Mouse (Mus musculus) granulocyte monocyte progenitor cell, adult 5-6 weeks (primary cell): Measurements from ENCODE around the gene Fhl1. TPM values are rescaled to one million over a fixed set of nuclear protein-coding genes. Genes with fewer than 3 reads are reported as not detected.

ENCODE experiments used
- ATAC-seq: replicated peaks from 2 replicates; pipeline ENCODE4 v1.8.0; 2016; ENCODE audit warnings: mild to moderate bottlenecking, moderate TSS enrichment, inconsistent platforms; ENCODE audit not compliant: poor library complexity, severe bottlenecking
- total RNA-seq, 2 experiments: library from RNA; stranded (forward) in 1 of 2; stranded (reverse) in 1 of 2; fragments of 200-712, 200-1000 nt in 1 of 2; fragments of >200 nt in 1 of 2; fragmentation: Nextera tagmentation in 1 of 2; gene quantifications; 2 replicates each; pipeline ENCODE4 v1.2.3; 2014 to 2017

The Fhl1 gene
- total RNA-seq (2014; fragmentation: Nextera tagmentation) (not detected in 2 replicates), total RNA-seq (2017) (not detected in 2 replicates)

DNA sequence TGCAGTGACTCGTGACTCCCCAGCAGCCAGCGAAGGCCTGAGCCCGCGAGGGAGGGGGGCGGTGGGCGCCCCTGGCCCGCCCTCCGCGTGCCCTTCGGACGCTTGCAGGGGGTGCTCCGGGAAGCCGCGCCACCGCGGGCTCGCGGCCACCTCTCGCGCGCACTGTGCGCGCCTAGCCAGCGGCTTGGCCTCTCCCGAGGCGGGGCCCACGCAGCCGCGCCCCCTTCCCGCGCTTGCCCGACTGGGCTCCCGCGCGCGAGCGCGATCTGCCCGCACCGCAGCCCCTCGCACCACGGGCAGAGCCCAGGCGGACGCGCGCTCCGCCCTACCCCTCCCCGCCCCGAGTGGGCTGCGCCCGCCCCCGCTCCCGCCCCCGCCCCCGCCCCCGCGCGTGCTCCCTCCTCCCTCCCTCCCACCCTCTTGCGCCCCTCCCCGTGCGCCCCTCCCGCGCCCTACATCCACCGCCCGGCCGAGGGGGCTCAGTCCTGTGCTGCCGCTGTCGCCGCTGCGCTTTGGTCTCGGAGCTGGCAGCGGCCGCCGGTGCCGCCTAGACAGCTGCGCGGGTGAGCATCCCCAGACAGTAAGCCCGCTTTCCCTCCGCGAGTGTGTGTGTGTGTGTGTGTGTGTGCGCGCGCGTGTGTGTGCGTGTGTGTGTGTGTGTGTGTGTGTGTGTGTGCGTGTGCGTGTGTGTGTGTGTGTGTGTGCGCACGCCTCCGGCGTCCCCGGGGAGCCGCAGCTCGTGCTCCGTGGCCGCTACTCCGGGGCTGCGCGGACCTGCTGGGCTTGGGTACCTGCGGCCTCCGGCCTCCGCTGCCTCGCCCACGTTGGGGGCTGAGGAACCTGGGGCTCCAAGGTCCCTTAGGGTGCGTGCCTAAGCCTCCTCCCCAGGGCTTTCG, at the start of gene Fhl1:
Gene Fhl1 (plus strand): TSS at position 482 of the 896 bp plus-strand sequence.
- peak; percentile 83 for ATAC-seq

DNA sequence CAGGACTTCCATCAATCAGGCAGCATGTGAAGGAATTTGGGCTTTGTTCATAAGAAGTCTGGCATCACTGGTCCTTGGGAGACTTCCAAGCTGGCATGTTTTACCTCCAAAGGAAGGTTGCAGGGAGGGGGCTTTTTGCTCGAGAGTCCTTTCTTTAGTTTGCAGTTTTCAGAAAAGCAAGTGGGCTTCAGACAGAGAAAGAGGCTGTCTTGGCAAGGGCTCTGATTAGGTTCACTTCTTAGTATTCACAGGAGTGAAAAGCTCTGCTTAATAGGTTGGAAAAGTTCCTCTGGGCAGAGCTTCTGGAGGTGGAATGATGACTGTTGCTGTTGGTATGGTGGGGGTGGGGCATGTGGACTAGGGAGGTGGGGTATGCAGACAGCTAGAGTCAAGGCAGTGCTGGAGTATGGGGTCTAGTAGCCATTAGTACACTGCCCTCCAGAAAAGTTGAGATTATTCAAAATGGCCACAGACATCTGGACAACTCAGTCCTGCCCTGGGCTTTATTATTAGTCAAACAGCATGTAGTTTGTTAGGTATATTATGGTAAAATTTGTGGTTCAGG, 49.3 kb upstream of the Fhl1 start:
- ATAC-seq: no peak

DNA sequence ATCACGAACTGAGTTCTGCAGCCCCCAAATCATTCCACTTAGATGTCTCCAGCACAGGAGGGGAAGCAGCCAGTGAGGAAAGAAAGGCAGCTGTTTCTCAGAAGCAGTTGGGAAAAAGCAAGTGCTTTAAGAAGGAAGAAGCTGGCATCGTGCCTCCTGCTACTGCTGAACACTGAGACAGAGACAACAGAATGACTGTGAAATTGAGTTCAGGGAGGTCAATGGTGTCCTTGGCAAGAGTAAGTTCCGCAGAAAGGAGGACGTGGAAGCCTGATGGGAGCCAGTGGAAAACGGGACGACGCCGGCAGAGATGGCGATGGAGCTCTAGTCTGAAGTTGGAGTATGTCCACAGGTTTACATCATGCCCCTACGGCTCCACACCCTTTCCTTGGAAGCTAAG, 48.1 kb upstream of the Fhl1 start:
- ATAC-seq: no peak

DNA sequence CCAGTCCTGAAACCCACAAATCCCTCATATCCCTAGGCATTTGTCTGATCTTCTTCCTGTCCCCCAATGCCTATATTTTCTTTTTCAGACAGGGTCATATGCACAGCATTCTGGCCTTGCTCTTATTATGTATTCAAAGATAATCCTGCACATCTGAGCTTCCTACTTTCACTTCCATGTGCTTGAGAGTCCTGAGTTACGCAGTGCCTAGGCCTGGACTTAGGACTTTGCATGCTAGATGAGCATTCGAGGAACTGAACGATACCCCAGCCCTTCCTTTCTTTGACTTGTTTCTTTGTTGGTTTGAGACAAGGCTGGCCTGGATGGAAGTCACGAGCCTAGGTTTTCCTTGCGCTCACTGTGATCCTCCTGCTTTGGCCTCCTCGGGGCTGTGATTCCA, 39.0 kb upstream of the Fhl1 start:
- peak; percentile 73 for ATAC-seq

DNA sequence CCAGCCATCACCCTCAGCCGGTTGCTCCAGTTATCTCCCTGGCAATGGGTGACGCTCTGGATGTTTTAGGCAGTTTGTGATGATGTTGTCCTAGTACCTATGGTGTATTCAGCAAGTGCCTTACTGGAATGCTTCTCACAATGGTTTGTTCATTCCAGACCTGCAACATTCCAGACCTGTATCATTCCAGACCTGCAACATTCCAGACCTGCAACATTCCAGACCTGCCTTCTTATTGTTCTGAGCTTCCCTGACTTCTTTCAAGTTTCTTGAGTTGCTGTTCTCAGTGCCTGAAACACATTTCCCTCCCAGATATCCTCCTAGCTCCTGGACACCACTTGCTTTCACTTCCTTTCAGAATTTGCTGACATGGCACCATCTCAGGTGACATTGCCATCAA, 37.0 kb upstream of the Fhl1 start:
- ATAC-seq: no peak

DNA sequence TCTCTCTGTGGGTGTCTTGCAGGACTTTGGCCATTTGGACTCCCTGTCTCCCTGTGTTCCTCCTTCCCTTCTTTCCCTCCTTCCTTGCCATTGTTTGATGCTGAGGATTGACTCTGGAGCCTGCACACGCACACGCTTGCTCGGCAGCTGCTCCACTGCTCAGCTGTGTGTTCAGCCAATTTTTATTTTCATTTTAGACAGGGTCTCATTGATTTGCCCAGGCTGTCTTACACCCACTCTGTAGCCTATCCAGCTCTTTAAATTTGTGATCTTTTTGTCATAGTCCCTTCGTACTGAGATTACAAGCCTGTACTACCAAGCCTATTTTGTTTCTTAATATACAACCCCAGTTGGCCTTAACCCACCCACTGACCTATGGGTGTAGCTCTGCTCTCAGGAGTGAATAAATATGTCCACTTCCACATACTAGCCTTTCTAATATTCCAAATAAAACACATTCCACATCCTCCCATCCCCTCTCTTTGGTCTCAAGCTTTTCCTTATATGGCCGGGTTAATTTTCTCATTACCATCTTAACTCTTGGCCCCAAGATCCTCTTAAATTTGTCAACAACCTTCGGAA, 34.3 kb upstream of the Fhl1 start:
- ATAC-seq: no peak

DNA sequence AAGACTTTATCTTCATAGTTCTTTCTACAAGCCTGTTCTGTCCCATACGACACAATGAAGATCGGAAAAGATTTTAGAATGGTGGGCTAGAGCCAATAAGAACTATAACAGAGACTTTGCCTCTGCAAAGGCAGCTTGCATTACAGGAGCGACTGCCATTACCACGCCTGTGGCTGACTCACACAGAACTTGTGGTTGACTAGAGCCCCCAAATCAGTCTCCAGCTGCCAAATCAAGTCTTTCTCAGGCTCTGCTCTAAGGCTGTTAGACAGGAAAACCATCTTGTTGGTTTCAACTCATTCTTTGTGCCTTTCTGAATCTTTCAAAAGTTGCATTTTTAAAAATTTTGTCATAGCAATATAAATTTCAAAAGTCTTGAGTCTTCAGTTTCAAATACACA, 33.7 kb upstream of the Fhl1 start:
- ATAC-seq: no peak

DNA sequence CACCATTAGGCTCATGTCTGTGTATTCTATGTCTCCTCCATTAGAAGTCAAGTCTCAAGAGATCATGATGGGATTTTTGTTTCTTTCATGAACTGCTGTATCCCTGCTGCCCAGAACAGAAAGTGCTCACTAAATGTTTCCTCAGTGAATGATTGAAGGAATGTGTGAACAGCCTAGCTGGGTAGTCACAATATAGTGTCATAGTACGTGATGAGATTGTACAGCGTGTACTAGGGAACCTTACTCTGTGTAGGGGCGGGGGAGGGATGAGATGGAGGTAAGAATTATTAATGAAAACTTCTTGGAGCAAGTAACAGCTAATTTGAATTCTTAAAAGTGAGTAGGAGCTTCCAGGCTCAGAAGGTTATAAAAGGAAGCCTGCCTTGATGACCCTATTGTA, 30.3 kb upstream of the Fhl1 start:
- ATAC-seq: no peak

DNA sequence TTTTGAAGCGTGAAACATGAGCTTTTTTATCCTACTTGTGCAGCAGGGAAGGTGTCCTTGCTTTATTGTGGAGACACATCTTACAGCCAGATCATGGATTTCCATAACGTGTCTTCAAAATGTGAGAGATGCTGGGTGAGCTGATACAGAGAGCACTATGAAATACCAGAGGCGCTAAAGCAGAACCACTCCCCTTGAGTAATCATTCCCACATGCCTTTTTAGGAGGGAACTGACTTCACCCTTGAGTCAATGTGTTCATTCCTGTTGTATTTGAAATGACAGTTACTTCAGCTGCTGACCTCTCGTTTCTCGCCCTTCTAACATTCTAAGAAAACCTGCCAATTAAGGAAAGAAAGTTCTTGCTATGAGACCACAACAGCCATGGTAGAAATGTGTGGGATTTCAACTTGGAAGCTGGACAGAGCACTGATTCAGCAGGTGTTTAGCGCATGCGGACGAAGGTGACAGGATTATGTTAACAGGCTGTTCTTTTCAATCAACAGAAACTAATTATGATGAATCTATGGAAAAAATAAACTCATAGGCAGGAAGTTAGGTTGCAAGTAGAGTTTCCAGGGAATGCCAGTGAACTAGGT, 27.5 kb upstream of the Fhl1 start:
- no peak for ATAC-seq

DNA sequence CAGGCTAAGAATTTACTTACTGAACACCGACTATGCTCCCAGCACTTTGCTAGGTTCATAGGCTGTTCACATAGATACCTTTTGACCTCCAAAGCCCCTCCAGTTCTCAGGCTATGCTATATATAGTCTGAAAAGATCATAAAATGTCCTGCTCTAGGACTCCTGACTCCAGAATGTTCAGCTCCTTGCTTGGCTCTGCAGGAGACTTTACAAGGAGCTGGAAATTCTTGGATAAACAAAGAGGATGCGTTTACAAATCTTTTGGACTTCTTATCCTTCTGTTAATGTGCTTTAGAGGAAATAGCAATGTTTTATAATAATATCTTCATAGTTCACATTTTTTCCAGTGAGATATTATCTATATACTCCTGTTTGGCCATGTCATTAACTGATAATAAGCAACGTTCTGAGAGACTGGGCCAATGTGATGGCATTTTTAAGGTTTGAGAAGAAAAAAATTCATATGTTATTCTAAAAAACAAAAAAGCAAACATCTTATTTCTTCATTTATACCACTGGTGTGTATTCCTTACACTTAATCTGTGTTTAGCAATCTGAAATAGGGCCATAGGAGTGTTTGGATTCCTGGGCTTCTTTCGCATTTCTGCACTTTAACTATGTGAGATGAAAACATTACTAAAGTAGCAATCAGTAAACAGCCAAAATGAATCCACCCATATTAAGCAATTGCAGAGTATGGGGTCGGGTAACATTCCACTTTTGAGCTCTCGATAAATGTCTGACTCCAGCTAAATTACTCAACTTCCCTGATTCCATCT, 22.8 kb upstream of the Fhl1 start:
- ATAC-seq: no peak

DNA sequence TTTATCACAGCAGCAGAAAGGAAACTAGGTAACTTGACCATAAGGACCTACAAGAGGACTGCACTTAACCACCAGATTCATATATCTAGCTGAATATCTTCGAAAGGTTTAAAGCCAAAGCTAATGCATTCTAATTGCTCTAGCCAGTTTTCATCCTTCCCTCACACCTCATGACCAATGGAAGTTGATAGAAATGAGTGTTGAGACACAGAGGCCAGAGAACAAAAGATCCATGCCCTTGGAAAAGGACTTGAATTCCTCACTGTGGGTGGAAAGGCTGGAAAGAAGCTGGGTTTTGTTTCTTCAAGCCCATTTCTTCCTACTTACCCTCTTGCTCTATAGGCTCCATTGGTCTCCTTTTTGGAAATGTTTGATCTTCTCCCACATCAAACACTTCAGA, 21.1 kb upstream of the Fhl1 start:
- ATAC-seq: no peak

DNA sequence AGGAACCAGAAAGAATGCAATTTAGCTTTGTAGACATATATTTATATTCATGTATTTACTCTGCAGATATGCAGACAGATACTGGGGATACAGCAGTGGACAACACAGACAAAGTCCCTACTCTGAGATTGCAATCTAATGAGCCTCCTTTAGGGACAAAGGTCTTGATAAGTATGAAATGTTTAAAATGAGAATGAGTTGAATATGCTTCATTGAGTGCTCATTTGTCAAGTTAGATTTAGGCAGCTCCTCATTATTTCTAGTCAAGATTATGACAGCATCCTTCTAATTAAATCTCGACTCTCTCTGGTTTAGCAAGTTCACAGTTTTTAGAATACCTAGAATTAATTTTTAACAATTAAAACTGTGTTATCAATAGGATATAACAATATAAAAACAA, 18.9 kb upstream of the Fhl1 start:
- no peak for ATAC-seq

DNA sequence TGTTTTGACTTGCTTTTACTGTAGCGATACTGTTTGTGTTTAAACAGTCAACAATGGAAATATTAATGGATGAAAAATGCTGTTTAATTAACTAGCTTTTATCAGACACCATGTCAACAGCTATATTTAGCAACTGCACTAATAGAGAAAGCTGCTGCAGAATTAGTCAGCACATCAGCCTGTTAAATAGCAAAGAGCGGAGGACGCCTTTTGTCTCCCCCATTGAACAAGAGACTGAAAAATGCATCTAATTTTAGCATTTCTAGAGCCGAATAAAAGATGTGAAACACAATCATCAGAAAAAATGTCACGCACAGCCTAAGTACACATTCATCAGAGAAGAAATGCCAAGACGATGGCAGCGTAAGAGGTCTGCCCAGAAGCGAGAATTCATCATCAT, 9.0 kb upstream of the Fhl1 start:
- ATAC-seq: no peak

DNA sequence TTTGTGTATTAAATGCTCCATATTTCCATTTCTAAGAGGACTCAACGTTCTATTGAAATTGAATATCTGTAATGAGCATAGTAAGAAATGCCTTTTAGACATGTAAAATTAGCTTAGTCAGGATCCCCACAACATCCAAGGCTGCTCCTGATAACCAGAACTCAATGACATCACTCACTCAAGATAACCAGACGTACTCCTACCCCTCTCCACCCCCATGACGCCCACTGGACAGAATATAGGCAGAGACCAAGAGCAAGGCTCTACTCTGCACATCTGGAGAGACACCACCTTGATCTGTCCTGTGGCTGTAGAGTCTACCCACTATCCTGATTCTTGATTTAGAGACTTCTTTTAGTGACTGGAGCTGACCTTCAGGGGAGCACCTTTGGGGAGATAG, 3.1 kb upstream of the Fhl1 start:
- ATAC-seq: no peak

DNA sequence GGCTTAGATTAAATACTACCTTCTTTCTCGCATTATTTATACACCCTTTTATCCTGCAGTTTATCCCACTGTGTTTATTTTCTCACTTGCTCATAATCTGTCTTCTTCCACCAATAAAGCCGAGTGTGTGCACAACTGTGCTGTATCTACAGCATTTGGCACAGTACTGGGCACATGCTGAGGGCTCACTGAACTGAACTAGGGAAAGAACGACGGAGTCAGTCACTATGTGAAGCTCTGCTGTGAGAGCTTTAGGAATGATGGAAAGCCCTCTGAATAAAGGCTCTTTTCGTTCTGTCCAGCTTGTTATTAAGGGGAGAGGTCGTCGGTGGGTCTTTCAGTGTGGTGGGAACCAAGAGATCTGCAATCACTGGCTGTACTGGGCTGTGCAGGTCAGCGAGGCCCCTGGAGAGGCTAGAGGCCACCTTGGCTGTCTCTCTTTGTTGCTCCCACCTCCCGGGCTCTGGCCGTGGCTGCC, 720 bp upstream of the Fhl1 start:
- no peak for ATAC-seq

DNA sequence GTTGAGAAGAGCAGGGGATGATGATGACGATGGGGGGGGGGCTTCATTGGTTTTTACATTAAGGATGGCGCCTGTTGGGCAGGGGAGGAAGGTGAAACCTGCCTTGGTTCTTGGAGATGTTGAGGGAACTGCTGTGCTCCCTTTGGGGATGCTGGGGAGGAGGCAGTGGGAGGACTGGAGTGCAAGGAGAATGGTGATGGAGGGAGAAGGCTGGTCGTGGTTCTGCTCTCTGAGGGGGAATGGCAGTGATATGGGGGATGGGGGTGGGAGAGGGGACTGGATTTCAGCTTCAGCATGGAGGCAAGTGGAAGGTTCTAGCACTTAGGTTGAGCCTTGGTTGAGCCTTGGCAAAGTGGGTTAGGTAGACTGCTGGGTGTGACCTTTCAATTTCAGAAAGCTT, 814 bp downstream of the Fhl1 start:
- ATAC-seq: no peak

DNA sequence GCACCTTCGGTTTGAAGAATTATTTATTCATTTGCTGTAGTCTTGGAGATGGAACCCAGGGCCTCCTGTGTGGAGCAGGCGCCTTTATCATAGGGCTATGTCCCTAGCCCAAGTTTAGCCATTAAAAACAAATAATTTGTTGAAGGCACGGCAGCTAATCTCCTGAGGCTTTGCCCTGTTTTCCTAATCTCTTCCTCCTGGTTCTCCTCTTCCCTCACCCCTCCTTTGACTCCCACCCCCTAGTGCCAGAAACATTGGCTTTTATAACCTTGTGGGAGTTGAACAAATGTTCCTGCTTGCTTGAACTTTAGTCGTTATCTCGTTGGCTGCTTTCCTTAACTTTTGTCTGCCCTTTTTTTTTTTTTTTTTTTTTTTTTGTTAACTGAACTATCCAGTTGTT, 2.8 kb downstream of the Fhl1 start:
- no peak for ATAC-seq

DNA sequence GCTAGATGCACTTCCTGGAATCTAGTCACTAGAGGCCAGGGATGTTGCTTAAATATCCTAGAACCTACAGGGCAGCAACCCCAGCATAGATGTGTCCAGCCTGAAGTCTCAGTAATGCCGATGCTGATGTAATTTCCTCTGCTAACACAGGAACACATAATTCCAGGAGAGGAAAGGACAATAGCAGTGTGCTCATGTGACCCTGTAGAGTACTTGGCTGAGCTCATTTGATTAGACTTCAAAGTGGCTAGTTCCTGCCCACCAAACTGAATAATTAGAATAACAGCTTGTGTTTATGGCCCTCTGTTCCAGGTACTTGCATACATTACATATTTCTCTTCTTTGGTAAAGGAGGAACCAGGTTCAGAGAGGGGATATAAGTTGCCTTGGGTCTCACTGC, 4.6 kb downstream of the Fhl1 start:
- ATAC-seq: no peak

DNA sequence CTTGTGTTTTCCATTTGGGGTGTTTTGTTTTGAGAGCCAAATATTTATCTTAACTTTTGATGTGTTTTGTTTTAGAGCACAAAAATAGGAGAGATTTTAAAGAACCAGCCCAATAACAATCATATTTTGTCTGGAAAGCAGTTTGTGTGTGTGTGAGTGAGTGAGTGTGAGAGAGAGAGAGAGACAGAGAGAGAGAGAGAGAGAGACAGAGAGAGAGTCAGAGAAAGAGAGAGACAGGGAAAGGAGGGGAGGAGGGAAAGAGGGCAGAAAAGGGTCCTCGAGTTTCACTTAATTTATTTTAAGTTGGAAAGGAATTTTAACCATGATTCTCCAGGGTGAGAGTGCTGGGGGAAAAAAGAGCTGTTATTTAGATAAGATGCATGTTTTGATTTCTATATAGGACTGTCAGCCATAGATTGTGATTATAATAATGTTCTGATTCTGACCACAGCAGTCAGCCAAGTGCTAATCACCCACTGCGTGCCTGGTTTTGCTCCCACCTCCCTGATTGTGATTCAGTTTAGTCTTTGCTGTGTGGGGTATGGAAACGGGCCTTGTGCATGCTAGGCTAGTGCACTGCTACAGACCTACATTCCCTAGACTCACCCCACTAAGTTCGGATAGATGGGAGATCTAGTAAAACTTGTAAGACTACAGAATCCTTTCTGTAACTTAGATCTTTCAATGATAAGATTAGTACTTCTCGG, 6.4 kb downstream of the Fhl1 start:
- ATAC-seq: no peak

DNA sequence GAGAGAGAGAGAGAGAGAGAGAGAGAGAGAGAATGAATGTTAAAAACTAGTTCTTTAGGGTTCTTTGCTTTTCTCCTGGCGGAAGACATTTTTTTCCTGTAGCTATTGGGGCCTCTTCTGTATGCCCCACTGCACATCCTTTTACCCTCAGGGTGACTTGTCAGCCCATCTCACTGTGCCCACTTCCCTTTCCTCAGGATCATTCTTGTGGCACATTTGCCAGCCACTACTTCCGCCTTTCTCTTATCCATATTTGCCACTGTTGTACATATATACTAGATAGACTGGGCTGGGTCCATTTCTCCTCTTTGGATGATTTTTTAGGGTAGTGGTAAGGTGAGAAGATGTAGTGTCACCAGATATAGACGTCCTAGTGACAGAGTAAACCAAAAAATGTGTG, 9.8 kb downstream of the Fhl1 start:
- peak; percentile 98 for ATAC-seq
